Mouse (Mus musculus): ENCODE measurements around the gene Cyyr1. TPM values are rescaled to one million over a fixed set of nuclear protein-coding genes. Genes with fewer than 3 reads are reported as not detected.

Cyyr1 gene
- polyA plus RNA-seq, 1 experiment from 2014 or later = 3.3 TPM

- ATAC-seq (ENCODE audit: low FRiP score, low TSS enrichment) = no peak
- no peak for DNase-seq
Measured at GRCm38 (mm10) chr16:85541676-85542273, 11.4 kb downstream of the Cyyr1 start.

GRCm38 (mm10) chr16:85541023-85541422 is 12.2 kb downstream of the Cyyr1 start:
- H3K4me2 ChIP-seq (ENCODE audit: low read length) = no peak overlapping the region
- no peaks in the 10 kb centered on the region for H3K27me3 ChIP-seq (ENCODE audit: control insufficient read depth, insufficient read depth, low read length)
- no peaks in the 10 kb centered on the region for H3K4me1 ChIP-seq (ENCODE audit: control insufficient read depth, insufficient read depth, low read length)
- H3K36me3 ChIP-seq (ENCODE audit: control insufficient read depth, insufficient read depth, low read length) = no peaks in the 10 kb centered on the region
- no peak overlapping the region for H3K27ac ChIP-seq (replicated peaks; ENCODE audit: low read depth, low read length)
- H3K9me3 ChIP-seq (ENCODE audit: control insufficient read depth, low read length) = no peaks in the 10 kb centered on the region
- no peak for ATAC-seq (ENCODE audit: low FRiP score, low TSS enrichment)
- WGBS = 89% methylated on average over 6 of the region's 6 CpGs
- H3K9ac ChIP-seq (replicated peaks; ENCODE audit: low read length) = no peak overlapping the region
- H3K4me3 ChIP-seq (replicated peaks; ENCODE audit: low read depth, low read length) = no peak overlapping the region
- DNase-seq = no peak

More at GRCm38 (mm10) chr16:85541676-85542273, 11.4 kb downstream of the Cyyr1 start:
- Histone ChIP-seq H3K4me3 (replicated peaks; ENCODE audit: low read depth, low read length) (no peak overlapping the region), H3K36me3 (ENCODE audit: control insufficient read depth, insufficient read depth, low read length) (no peaks in the 10 kb centered on the region), H3K4me1 (ENCODE audit: control insufficient read depth, insufficient read depth, low read length) (no peaks in the 10 kb centered on the region), H3K27ac (replicated peaks; ENCODE audit: low read depth, low read length) (no peak overlapping the region), H3K9ac (replicated peaks; ENCODE audit: low read length) (no peak overlapping the region), H3K4me2 (ENCODE audit: low read length) (no peak overlapping the region), H3K9me3 (ENCODE audit: control insufficient read depth, low read length) (no peaks in the 10 kb centered on the region), H3K27me3 (ENCODE audit: control insufficient read depth, insufficient read depth, low read length) (no peaks in the 10 kb centered on the region)
- 83% methylated on average over 4 of the region's 4 CpGs for WGBS

GRCm38 (mm10) chr16:85538367-85538766 is 14.8 kb downstream of the Cyyr1 start:
- Histone ChIP-seq H3K27me3 (ENCODE audit: control insufficient read depth, insufficient read depth, low read length) (no peaks in the 10 kb centered on the region), H3K4me1 (ENCODE audit: control insufficient read depth, insufficient read depth, low read length) (no peaks in the 10 kb centered on the region), H3K27ac (replicated peaks; ENCODE audit: low read depth, low read length) (no peak overlapping the region), H3K9ac (replicated peaks; ENCODE audit: low read length) (no peak overlapping the region), H3K9me3 (ENCODE audit: control insufficient read depth, low read length) (no peaks in the 10 kb centered on the region), H3K4me2 (ENCODE audit: low read length) (no peak overlapping the region), H3K4me3 (replicated peaks; ENCODE audit: low read depth, low read length) (no peak overlapping the region), H3K36me3 (ENCODE audit: control insufficient read depth, insufficient read depth, low read length) (no peaks in the 10 kb centered on the region)
- no peak for ATAC-seq (ENCODE audit: low FRiP score, low TSS enrichment)
- no peak for DNase-seq
- WGBS = 82% methylated on average over 5 of the region's 5 CpGs

- ATAC-seq (ENCODE audit: low FRiP score, low TSS enrichment) = no peak
- Histone ChIP-seq H3K9me3 (ENCODE audit: control insufficient read depth, low read length) (no peaks in the 10 kb centered on the region), H3K4me2 (ENCODE audit: low read length) (no peak overlapping the region), H3K27me3 (ENCODE audit: control insufficient read depth, insufficient read depth, low read length) (no peaks in the 10 kb centered on the region), H3K27ac (replicated peaks; ENCODE audit: low read depth, low read length) (no peak overlapping the region), H3K9ac (replicated peaks; ENCODE audit: low read length) (no peak overlapping the region), H3K4me3 (replicated peaks; ENCODE audit: low read depth, low read length) (no peak overlapping the region), H3K4me1 (ENCODE audit: control insufficient read depth, insufficient read depth, low read length) (no peaks in the 10 kb centered on the region), H3K36me3 (ENCODE audit: control insufficient read depth, insufficient read depth, low read length) (no peaks in the 10 kb centered on the region)
- 85% methylated on average over 8 of the region's 8 CpGs for WGBS
- DNase-seq = no peak
Measured at GRCm38 (mm10) chr16:85536075-85536474, 17.1 kb downstream of the Cyyr1 start.

- Histone ChIP-seq H3K27ac (replicated peaks; ENCODE audit: low read depth, low read length) (no peak overlapping the region), H3K36me3 (ENCODE audit: control insufficient read depth, insufficient read depth, low read length) (no peaks in the 10 kb centered on the region), H3K27me3 (ENCODE audit: control insufficient read depth, insufficient read depth, low read length) (no peaks in the 10 kb centered on the region), H3K4me2 (ENCODE audit: low read length) (no peak overlapping the region), H3K4me3 (replicated peaks; ENCODE audit: low read depth, low read length) (no peak overlapping the region), H3K9me3 (ENCODE audit: control insufficient read depth, low read length) (no peaks in the 10 kb centered on the region), H3K9ac (replicated peaks; ENCODE audit: low read length) (no peak overlapping the region), H3K4me1 (ENCODE audit: control insufficient read depth, insufficient read depth, low read length) (no peaks in the 10 kb centered on the region; the same call in 1 of the 2 replicates)
- DNase-seq (peak; percentile 59), ATAC-seq (ENCODE audit: low FRiP score, low TSS enrichment) (peak; percentile 69; the same call in 1 of the 2 replicates)
- 37% methylated on average over 12 of the region's 12 CpGs for WGBS
Measured at GRCm38 (mm10) chr16:85527743-85528620, 25.2 kb downstream of the Cyyr1 start.

- 83% methylated on average over 8 of the region's 8 CpGs for WGBS
Measured at GRCm38 (mm10) chr16:85524589-85524988, 28.6 kb downstream of the Cyyr1 start.

GRCm38 (mm10) chr16:85507264-85507663 is 45.9 kb downstream of the Cyyr1 start:
- Histone ChIP-seq H3K27ac (replicated peaks; ENCODE audit: low read depth, low read length) (no peak overlapping the region), H3K9ac (replicated peaks; ENCODE audit: low read length) (no peak overlapping the region), H3K4me3 (replicated peaks; ENCODE audit: low read depth, low read length) (no peak overlapping the region), H3K9me3 (ENCODE audit: control insufficient read depth, low read length) (no peaks in the 10 kb centered on the region), H3K4me1 (ENCODE audit: control insufficient read depth, insufficient read depth, low read length) (no peaks in the 10 kb centered on the region), H3K27me3 (ENCODE audit: control insufficient read depth, insufficient read depth, low read length) (no peaks in the 10 kb centered on the region), H3K4me2 (ENCODE audit: low read length) (no peak overlapping the region), H3K36me3 (ENCODE audit: control insufficient read depth, insufficient read depth, low read length) (no peaks in the 10 kb centered on the region)
- DNase-seq = no peak
- 88% methylated on average over 6 of the region's 6 CpGs for WGBS
- ATAC-seq (ENCODE audit: low FRiP score, low TSS enrichment) = no peak

More at GRCm38 (mm10) chr16:85524589-85524988, 28.6 kb downstream of the Cyyr1 start:
- Histone ChIP-seq H3K9me3 (ENCODE audit: control insufficient read depth, low read length) (no peaks in the 10 kb centered on the region), H3K9ac (replicated peaks; ENCODE audit: low read length) (no peak overlapping the region), H3K27me3 (ENCODE audit: control insufficient read depth, insufficient read depth, low read length) (no peaks in the 10 kb centered on the region), H3K4me2 (ENCODE audit: low read length) (no peak overlapping the region), H3K4me3 (replicated peaks; ENCODE audit: low read depth, low read length) (no peak overlapping the region), H3K4me1 (ENCODE audit: control insufficient read depth, insufficient read depth, low read length) (no peaks in the 10 kb centered on the region; the same call in 1 of the 2 replicates), H3K36me3 (ENCODE audit: control insufficient read depth, insufficient read depth, low read length) (no peaks in the 10 kb centered on the region), H3K27ac (replicated peaks; ENCODE audit: low read depth, low read length) (no peak overlapping the region)
- no peak for ATAC-seq (ENCODE audit: low FRiP score, low TSS enrichment)
- no peak for DNase-seq

GRCm38 (mm10) chr16:85505108-85505507 is 48.1 kb downstream of the Cyyr1 start:
- 18% methylated on average over 3 of the region's 3 CpGs for WGBS
- no peaks in the 10 kb centered on the region for H3K27me3 ChIP-seq (ENCODE audit: control insufficient read depth, insufficient read depth, low read length)
- H3K4me1 ChIP-seq (ENCODE audit: control insufficient read depth, insufficient read depth, low read length) = no peaks in the 10 kb centered on the region
- no peak overlapping the region for H3K4me2 ChIP-seq (ENCODE audit: low read length)
- ATAC-seq (ENCODE audit: low FRiP score, low TSS enrichment) (no peak), DNase-seq (no peak)
- H3K36me3 ChIP-seq (ENCODE audit: control insufficient read depth, insufficient read depth, low read length) = no peaks in the 10 kb centered on the region
- H3K9me3 ChIP-seq (ENCODE audit: control insufficient read depth, low read length) = no peaks in the 10 kb centered on the region
- H3K27ac ChIP-seq (replicated peaks; ENCODE audit: low read depth, low read length) = no peak overlapping the region
- H3K4me3 ChIP-seq (replicated peaks; ENCODE audit: low read depth, low read length) = no peak overlapping the region
- H3K9ac ChIP-seq (replicated peaks; ENCODE audit: low read length) = no peak overlapping the region

Data from midbrain, embryonic 14.5 days (tissue).